Mouse (Mus musculus) embryonic facial prominence, embryonic 15.5 days (tissue): ENCODE results near the gene Fance. TPM values are rescaled to one million over a fixed set of nuclear protein-coding genes. Genes with fewer than 3 reads are reported as not detected.

Experiments
- ATAC-seq: fragments of 200-750 bp; cut with Nextera tagmentation; 2 replicates; pipeline ENCODE4 v1.8.0; 2017; ENCODE audit warnings: low read depth, moderate TSS enrichment; ENCODE audit not compliant: insufficient number of reproducible peaks, low FRiP score, low TSS enrichment
- H3K27ac ChIP-seq: fragments of 300-500 bp; sonication (generic); replicated peaks from 2 replicates; pipeline ENCODE4 v1.5.1; 2015; ENCODE audit warnings: mild to moderate bottlenecking, inconsistent platforms
- H3K27me3 ChIP-seq: fragments of 300-500 bp; sonication (generic); 2 replicates; pipeline ENCODE4 v1.6.1; 2015; ENCODE audit warnings: inconsistent platforms
- H3K36me3 ChIP-seq: fragments of 300-500 bp; sonication (generic); 2 replicates; pipeline ENCODE4 v1.6.1; 2015; ENCODE audit warnings: mild to moderate bottlenecking, inconsistent platforms
- H3K4me1 ChIP-seq: fragments of 300-500 bp; sonication (generic); 2 replicates; pipeline ENCODE4 v1.6.1; 2015; ENCODE audit warnings: inconsistent platforms
- H3K4me2 ChIP-seq: fragments of 300-500 bp; sonication (generic); replicated peaks from 2 replicates; pipeline ENCODE4 v1.6.1; 2015; ENCODE audit warnings: mild to moderate bottlenecking, inconsistent platforms
- H3K4me3 ChIP-seq: fragments of 300-500 bp; sonication (generic); replicated peaks from 2 replicates; pipeline ENCODE4 v1.5.1; 2015; ENCODE audit warnings: mild to moderate bottlenecking, inconsistent platforms
- H3K9ac ChIP-seq: fragments of 300-500 bp; sonication (generic); 2 replicates; pipeline ENCODE4 v1.6.1; 2015; ENCODE audit warnings: inconsistent platforms
- H3K9me3 ChIP-seq: fragments of 300-500 bp; sonication (generic); replicated peaks from 2 replicates; pipeline ENCODE4 v1.6.1; 2016; ENCODE audit warnings: inconsistent platforms
- WGBS: fragments of 180-500 bp; shearing (Covaris S2); methylation state at CpG from one replicate; pipeline ENCODE4 v1.1.7; 2015; 5-methylcytosine and 5-hydroxymethylcytosine counted together
- polyA plus RNA-seq: library from polyadenylated mRNA; unstranded; fragments of >200 nt; fragmentation: Nextera tagmentation; extraction: Ambion mirVana; gene quantifications from 2 replicates; pipeline ENCODE4 v1.2.1, GENCODE M21; 2015

Fance gene
- polyA plus RNA-seq, 1 experiment from 2014 or later, result 37.6 TPM

DNA sequence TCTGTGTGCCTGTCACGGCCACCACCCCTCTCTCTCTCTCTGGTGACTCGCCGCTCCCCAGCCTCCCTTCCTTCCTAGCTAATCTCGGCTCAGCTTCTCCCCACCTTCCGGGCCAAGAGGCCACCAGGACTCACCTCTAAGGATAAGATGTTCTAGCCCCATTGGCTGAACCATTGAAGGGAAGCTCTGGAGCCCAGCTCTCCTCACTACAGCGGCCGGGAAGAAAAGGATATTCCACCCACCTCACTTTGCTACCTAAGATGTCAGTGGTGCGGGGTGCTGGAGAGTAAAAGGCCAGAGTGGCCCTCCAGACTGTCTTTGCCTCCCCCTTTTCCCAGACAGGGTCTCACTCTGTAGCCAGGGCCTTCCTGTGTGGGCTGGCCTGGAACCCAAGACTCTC is 51.8 kb downstream of the Fance start, which contains the start of gene Tulp1:
Gene Tulp1 (minus strand): TSS at position 101 of the 400 bp plus-strand sequence.
- Histone ChIP-seq H3K4me2 (peak within 1 kb of the TSS; percentile 51), H3K27me3 (peaks cover 27% of the 10 kb centered on the region), H3K4me1 (peaks cover 35% of the 10 kb centered on the region), H3K27ac (no peak within 1 kb of the TSS), H3K36me3 (no peaks in the 10 kb centered on the region), H3K9ac (0 out of 2 replicates have a peak within 1 kb of the TSS, but pooled peaks have one; percentile 12), H3K4me3 (peak within 1 kb of the TSS; percentile 30), H3K9me3 (no peaks in the 10 kb centered on the region)
- no peak for ATAC-seq
- WGBS, result 39% methylated on average over 8 of the region's 8 CpGs

DNA sequence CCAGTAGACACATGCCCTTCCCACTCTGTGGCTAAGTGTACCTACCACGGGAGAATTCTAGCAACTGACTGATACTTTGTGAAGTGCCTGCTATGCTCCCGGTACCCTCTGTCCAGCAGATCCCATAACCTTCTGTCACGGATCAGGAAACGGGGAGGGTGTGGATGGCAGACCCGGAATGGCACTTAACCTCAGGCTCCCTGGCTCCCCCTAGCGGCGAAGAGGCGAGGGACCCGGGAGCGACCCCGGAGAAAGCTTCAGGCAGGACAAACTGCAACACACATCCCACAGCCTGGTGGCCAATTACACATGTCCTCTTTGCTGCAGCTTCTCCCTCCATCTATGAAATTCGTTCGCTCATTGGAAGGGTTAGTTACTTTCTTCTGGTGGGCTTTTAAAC is 55.1 kb downstream of the Fance start:
- Histone ChIP-seq H3K9ac (no peak overlapping the region), H3K4me3 (no peak overlapping the region), H3K4me2 (no peak overlapping the region; the same call in 1 of the 2 replicates), H3K4me1 (peaks cover 20% of the 10 kb centered on the region), H3K36me3 (no peaks in the 10 kb centered on the region), H3K27ac (no peak overlapping the region), H3K27me3 (peaks cover 23% of the 10 kb centered on the region), H3K9me3 (no peaks in the 10 kb centered on the region)
- WGBS, result 5% methylated on average over 13 of the region's 13 CpGs
- no peak for ATAC-seq

DNA sequence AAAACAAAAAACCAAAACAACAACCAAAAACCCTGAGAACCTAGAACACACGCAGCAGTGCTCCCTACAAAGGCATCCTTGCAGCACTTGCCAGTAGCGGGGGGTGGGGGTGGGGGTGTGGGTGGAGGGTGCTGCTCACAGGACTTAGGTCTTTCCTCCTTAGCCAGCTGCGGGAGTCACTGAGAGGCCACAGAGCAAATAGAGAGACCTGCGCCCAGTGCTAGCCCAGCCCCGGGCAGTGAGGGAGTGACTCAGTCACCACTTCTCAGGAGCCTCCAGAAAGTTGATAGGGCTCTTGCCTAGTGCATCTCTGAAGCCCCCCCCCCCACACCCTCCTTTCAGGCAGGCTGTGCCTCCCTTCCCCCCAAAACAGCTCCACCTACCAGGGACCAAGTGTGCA is 55.7 kb downstream of the Fance start:
- Histone ChIP-seq H3K4me3 (no peak overlapping the region), H3K9me3 (no peaks in the 10 kb centered on the region), H3K9ac (no peak overlapping the region), H3K36me3 (no peaks in the 10 kb centered on the region), H3K4me1 (peaks cover 14% of the 10 kb centered on the region), H3K27ac (no peak overlapping the region), H3K27me3 (peaks cover 19% of the 10 kb centered on the region), H3K4me2 (no peak overlapping the region)
- ATAC-seq, result no peak
- 74% methylated on average over 5 of the region's 5 CpGs for WGBS

DNA sequence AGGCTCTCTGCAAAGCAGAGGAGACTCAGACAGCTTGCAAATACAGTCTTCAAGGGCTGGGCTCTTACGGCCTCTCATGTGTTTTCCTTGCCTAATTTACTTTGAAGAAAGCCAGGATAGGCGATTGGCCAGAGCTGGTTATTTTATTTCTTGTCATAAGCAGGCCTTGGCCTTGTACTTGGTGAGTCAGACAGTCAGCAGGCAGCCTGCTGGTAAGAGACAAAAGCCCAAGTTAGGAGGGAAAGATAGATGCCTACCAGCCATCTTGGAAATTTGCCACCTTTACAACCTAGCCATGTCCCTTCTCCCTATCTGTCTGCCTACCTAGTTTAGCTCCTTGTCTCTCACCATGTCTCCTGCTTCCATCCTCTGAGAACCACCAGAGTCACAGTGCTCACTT is 58.0 kb downstream of the Fance start:
- 64% methylated on average over 2 of the region's 2 CpGs for WGBS
- no peaks in the 10 kb centered on the region for H3K36me3 ChIP-seq
- H3K4me3 ChIP-seq, result no peak overlapping the region
- no peak for ATAC-seq
- H3K9ac ChIP-seq, result no peak overlapping the region
- peaks cover 22% of the 10 kb centered on the region for H3K27me3 ChIP-seq
- H3K4me1 ChIP-seq, result peaks cover 12% of the 10 kb centered on the region; the same call in 1 of the 2 replicates
- H3K9me3 ChIP-seq, result no peaks in the 10 kb centered on the region
- no peak overlapping the region for H3K27ac ChIP-seq
- H3K4me2 ChIP-seq, result no peak overlapping the region

DNA sequence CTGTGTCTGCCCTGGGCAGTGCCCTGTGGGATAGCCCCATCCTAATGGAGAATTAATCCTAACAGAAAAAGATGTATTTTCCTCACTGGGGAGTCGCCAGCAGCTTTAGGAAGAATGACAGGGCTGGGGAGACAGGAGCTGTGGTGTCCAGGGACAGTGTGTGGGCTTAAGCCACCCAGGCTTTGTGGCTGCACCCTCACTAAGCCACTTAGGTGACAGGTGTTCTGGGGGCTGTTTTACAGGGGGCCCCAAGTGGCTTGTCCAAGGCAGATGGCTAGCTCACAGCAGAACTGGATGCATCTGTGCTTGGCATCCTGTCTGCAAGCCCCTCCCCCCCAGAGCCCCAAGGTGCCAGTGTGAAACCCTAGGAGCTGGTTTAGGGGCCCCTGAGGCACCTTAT is 58.6 kb downstream of the Fance start:
- Histone ChIP-seq H3K4me1 (peaks cover 12% of the 10 kb centered on the region; the same call in 1 of the 2 replicates), H3K4me2 (no peak overlapping the region), H3K27ac (no peak overlapping the region), H3K9me3 (no peaks in the 10 kb centered on the region), H3K36me3 (no peaks in the 10 kb centered on the region), H3K9ac (no peak overlapping the region), H3K4me3 (no peak overlapping the region), H3K27me3 (peaks cover 22% of the 10 kb centered on the region)
- ATAC-seq, result no peak
- WGBS, result 74% methylated on average over 1 of the region's 1 CpGs

DNA sequence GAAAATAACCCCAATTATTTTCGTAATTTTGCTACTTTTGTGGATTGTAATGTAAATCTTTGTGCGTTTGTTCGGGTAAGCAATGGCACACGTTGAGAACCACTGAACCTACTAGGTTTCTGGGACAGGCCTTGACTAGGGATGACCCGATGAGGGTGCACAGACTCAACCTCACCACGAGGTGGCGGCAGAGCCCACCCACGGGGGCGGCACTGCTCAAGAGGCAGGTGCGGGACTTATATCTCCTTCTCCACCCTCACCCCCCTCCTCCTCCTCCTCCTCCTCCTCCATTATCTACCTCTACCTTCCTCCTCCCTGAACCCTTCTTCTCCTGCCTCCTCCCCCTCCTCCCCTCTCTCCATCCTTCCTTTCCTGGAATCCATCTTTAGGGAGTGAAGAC is 60.5 kb downstream of the Fance start:
- H3K4me3 ChIP-seq, result no peak overlapping the region
- no peak overlapping the region for H3K27ac ChIP-seq
- peaks cover 22% of the 10 kb centered on the region for H3K27me3 ChIP-seq
- WGBS, result 14% methylated on average over 10 of the region's 10 CpGs
- no peaks in the 10 kb centered on the region for H3K9me3 ChIP-seq
- no peak overlapping the region for H3K9ac ChIP-seq
- H3K36me3 ChIP-seq, result no peaks in the 10 kb centered on the region
- ATAC-seq, result 0 out of 2 replicates have a peak, but pooled peaks have one; percentile 45
- H3K4me2 ChIP-seq, result no peak overlapping the region
- H3K4me1 ChIP-seq, result peaks cover 6% of the 10 kb centered on the region; the same call in 1 of the 2 replicates

DNA sequence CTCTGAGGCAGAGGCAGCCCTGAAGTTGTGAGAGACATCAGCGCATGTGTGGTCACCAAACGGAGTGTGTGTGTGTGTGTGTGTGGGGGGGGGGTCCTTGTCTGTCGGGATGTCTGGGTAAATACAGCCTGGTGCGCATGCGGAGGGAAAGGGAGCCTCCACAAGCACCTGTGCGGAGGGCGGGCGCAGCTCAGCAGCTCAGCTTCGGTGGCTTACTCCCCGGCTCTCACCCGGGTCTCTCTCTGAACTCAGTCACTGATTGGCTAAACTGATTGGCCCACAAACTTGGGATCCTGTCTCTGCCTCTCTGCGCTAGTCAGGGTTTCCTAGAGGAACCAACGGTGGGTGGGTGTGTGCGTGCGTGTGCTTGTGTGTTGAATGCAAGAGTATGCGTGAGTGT is 61.2 kb downstream of the Fance start:
- peaks cover 6% of the 10 kb centered on the region; the same call in 1 of the 2 replicates for H3K4me1 ChIP-seq
- H3K9me3 ChIP-seq, result no peaks in the 10 kb centered on the region
- no peak overlapping the region for H3K27ac ChIP-seq
- no peak for ATAC-seq
- peaks cover 22% of the 10 kb centered on the region for H3K27me3 ChIP-seq
- H3K9ac ChIP-seq, result no peak overlapping the region
- H3K4me3 ChIP-seq, result no peak overlapping the region
- 14% methylated on average over 16 of the region's 16 CpGs for WGBS
- H3K4me2 ChIP-seq, result no peak overlapping the region
- no peaks in the 10 kb centered on the region for H3K36me3 ChIP-seq

DNA sequence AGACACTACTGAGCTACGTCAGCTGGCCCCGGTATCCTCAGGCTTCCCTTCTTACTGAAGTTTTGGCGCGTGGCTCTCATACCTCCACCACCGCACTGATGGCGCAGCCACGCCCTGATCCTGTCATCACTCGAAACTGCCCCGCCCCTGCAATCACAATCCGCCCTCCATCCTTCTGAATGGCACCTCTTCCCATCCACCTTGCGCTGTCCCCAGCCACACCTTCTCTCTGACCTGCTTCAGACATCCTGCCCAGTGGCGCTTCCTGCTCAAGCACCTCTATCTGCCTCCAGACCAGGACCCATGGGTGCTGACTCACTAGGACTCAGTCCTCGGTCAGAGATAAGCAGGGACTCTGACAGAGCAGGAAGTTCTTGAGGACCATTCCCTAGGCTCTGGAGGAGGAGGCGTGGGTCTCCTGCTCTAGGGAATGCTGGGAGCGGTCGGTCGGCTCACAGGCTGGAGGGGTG is 62.3 kb downstream of the Fance start:
- no peaks in the 10 kb centered on the region for H3K36me3 ChIP-seq
- ATAC-seq, result no peak
- no peak overlapping the region for H3K27ac ChIP-seq
- H3K27me3 ChIP-seq, result peaks cover 22% of the 10 kb centered on the region
- 10% methylated on average over 17 of the region's 17 CpGs for WGBS
- H3K4me3 ChIP-seq, result no peak overlapping the region
- peaks cover 6% of the 10 kb centered on the region; the same call in 1 of the 2 replicates for H3K4me1 ChIP-seq
- H3K9me3 ChIP-seq, result no peaks in the 10 kb centered on the region
- H3K4me2 ChIP-seq, result no peak overlapping the region
- H3K9ac ChIP-seq, result no peak overlapping the region

Other genes with a start within 250 kb of the Fance start
- 4.7 and 9.0 TPM in 2 replicates for gene Tcp11, start 232.9 kb upstream of the Fance start, polyA plus RNA-seq
- gene Scube3, start 171.4 kb upstream of the Fance start, polyA plus RNA-seq, result 6.6 and 6.9 TPM in 2 replicates
- gene Zfp523, start 136.4 kb upstream of the Fance start, polyA plus RNA-seq, result 43.0 and 44.7 TPM in 2 replicates
- gene Def6, start 105.7 kb upstream of the Fance start, polyA plus RNA-seq, result 18.4 and 19.8 TPM in 2 replicates
- gene Ppard, start 80.8 kb upstream of the Fance start, polyA plus RNA-seq, result 3.2 and 4.0 TPM in 2 replicates
- gene Rpl10a, start 15.0 kb downstream of the Fance start, polyA plus RNA-seq, result 620 and 681 TPM in 2 replicates
- 17.9 and 18.8 TPM in 2 replicates for gene Tead3, start 37.3 kb downstream of the Fance start, polyA plus RNA-seq
- gene Tulp1, start 51.7 kb downstream of the Fance start, polyA plus RNA-seq, result 5.1 and 5.8 TPM in 2 replicates
- 35.8 and 36.5 TPM in 2 replicates for gene Fkbp5, start 204.0 kb downstream of the Fance start, polyA plus RNA-seq
- not detected in 2 replicates for gene Armc12, start 217.3 kb downstream of the Fance start, polyA plus RNA-seq
- gene Clpsl2, start 235.9 kb downstream of the Fance start, polyA plus RNA-seq, result not detected in 2 replicates
- gene Clps, start 247.2 kb downstream of the Fance start, polyA plus RNA-seq, result not detected in 2 replicates